Mouse (Mus musculus) induced T-regulatory cell, adult 2 months (primary cell): ENCODE data around the gene Dzank1.
A peak's percentile ranks its signal among the peaks of the same experiment; 100 is the strongest.

Source experiments
- DNase-seq: peaks from one replicate; pipeline ENCODE4 v3.0.0-alpha.2; 2012; ENCODE audit warnings: low read depth

The Dzank1 gene

DNA sequence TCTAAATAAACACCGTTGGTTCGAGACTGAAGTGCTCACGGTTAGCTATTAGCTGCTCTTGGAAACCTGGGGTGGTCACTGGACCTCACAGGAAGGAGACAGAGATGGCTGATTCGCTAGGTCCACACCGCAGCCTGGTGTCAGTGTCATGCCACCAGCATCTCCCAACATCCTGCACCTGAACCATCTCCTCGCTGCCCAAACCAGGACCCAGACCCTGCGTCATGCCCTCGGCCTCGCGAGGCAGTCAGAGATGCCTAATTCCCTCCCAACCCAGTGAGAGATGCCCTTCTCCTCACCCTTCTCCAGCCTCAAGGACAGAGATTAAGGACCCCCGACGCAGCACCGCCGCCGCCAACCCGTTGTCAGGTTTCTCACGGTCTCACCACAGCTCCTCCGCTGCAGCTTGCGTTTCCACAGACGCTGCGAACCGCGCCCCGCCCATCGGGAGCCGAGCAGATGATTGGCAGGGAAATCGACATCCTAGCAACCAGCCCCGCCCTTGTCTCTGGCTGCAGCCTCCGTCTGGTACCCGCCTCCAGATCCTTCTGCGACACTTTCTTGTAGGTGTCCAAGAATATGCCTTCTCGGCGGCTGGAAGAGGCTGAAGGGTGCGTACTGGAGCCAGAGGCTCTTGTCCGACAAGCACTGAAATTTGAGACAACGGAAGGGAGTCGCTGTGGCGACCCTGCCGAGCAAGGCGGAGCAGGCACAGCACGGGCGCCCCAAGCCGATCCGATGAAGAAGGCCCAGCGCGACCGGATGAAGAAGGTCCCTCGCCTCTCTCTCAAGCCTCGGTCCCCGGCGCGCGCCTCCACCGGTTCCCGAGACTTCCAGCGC, at the start of gene Dzank1, which contains the start of gene Polr3f:
Dzank1 (minus strand) TSS at position 434 of the 840 bp plus-strand sequence.
Polr3f (plus strand) TSS at position 738 of the 840 bp plus-strand sequence.
- peak; percentile 98 for DNase-seq

DNA sequence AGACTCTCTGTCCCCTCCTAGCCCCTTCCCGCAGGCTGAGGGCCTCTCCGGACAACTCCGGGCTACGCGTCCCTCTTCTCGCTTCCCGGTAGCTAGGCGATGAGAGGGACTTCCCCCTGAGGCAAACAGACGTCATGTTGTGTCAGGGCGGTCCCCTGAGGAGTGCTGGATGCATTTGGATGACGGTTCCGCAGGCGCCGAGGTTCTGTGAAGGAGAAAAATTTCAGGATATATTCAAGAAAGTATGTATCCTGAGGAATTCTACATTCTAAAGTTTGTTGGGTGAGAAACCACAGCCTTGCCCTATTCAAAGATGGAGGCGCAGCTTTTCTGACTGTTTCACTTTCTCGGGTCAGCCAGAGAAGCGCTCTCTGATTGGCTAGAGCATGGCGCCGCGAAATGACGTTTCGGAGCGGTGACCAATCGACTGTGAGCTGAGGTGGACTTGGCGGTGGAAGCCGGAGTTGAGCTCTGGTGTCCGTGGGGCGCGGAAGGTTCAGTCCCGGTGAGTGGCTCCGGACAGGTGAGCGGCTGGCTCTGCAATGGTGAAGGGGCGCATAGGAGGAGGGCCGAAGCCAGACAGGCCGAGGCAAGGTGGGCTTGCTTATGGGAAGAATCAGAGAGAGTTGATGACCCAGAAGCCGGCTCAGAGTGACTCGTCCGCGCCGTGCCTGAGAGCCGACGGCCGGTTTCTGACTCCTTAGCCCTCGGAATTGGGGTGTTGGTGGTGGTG, 28.8 kb upstream of the Dzank1 start, which contains the start of gene Sec23b:
Sec23b (plus strand) TSS at position 410 of the 733 bp plus-strand sequence.
- DNase-seq = peak; percentile 98

DNA sequence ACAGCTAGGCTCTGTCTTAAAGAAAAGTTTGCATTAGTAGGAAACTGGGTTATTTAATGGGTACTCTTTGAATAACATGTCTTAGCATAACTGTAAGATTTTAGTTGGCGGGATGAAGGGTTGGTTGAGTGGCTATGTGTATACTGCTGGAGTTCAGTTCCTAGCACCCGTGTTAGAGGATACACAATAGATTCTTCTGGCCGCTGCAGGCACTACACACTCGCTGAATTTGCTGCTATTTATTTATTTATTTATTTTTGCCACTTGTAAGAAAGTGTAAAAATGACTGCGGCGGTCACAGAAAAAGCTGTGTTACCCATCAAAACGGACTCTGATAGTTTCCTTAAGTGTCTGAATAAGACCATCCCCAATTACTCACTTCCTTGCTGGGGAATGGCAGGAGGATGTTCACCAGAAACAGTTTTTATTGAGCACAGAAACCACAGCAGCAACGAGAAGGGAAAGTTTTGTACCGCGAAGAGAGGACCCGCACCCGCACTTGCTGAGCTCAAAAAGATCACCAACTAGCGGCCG, 28.1 kb upstream of the Dzank1 start:
- no peak for DNase-seq

DNA sequence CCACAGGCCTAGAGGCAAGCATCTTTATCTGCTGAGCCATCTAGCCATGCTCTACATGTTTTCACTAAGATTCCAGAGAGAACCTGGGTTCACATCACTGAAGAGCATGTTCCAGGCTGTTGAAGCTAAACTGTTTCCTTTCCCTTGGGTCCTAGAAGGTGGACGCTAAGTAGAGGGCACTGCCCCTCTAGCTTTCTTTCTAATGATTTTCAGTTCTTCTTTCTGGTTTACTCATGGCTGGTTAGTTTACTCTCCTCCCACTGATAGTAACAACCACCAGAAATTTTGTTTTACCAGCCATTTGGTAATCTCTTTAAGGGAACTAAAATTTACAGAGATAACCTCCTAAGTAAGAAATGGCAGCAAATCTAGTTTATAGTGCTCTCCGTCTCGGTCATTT, 26.7 kb upstream of the Dzank1 start:
- DNase-seq = no peak

DNA sequence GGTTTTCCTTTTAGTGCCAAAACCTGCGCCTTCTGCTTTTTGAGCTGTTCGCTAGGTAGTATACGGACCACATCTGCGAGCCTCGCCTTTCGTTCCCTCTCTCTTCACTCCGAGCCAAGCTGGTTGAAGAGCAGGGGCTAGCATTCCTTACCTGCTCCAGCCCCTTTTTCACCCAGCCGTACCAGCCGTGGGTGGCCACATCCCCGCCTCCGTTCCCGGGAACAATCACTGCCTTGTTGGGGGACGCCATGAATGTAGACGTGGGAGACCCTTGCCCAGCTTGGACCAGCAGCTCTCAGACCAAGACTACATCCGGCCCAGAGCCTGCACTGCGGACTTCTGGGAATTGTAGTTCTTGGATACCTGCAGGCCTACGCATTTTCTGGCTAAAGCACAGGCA, 23.3 kb upstream of the Dzank1 start, which contains the start of gene Rbbp9:
Rbbp9 (minus strand) TSS at position 341 of the 400 bp plus-strand sequence.
- DNase-seq = peak; percentile 67

DNA sequence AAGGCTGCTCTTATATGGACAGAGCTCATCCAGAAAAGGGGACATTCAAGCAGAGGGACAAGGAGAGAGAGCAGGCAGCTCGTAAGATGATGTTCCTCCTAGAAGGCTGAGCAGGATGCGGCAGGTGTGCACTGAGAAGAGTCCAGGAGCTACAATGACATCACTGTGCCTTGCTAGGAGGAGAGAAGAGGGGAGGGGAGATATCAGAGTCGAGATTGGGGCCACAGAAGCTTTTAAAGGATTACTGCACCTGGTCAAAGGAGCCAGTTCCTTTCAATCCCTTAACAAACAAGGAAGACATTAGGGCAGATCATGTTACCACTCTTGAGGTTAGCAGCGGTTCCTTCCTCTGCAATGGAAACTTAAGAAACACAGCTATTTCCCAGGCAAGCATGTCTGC, 20.3 kb upstream of the Dzank1 start:
- DNase-seq = no peak

DNA sequence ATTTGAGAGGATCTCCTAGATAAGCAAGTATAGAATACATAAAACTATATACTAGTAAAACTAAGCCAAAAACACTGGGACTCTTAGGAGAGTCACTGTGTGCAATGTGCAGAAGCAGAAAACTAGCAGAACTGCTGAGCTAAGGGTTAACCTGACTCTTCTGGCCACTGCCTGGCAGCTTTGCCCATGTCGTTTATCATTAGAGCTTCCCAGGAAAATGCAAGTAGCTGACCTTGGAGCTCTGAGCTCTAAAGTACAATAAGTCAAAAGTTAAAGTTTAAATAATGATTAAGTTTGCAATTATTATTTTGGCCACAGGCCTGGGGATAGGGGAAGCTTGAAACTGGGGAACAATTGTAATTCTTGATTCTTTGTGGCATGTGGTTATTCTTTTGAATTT, 18.3 kb upstream of the Dzank1 start:
- no peak for DNase-seq

DNA sequence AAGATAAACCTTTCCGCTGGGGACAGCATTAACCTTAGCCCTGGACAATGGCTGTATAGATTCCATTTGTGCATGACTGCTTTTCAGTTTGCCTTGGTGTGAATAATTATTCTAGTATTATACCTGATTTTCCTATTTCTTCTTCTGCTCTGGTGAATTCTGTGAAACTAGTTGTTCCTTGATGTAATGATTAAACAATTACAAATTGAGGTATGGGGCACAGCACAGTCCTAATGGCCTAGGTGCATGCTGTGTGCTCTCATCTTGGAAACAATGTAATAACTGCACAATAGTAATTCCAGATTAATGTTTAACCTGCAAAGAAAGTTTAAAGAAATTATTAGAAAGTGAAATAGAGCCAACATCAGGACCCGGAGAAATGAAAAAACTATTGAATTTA, 17.8 kb upstream of the Dzank1 start:
- no peak for DNase-seq

DNA sequence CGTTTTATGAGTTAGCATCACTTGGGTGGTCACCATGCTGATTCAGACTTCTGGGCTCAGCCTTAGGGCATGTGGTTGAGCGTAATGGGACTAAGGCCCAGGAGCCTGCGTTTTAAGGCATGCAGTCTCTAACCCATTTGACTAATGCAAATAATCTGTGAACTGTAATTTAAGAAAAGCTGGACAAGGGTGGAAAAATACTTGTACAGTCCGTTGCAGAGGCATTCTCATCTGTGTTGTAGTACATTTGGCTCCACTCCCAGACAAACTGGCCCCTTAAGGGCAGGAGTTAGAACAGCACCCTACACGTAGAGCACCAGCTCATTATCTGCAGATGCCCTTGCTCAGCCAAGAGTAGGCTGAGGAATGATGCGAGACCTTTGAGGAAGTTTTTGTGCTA, 17.4 kb upstream of the Dzank1 start:
- no peak for DNase-seq

DNA sequence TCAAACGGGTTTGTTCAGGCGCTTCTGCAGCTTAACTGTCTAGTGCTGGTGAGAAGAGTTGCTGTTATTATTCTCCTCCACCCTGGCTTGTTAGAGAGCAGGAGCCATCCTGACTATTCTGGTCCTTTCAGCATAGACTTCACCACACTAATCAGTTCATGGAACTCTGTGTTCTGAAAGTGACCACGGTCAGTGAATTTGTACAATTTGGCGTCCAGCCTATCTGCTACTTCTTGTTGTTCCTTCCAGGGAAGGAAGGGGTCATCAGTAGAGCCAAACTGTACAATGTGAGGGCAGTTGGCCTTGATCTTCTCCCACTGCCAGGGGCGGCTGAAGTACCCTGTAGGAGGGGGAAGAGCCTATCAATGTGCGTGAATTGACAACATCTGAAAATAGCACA, 16.5 kb upstream of the Dzank1 start:
- no peak for DNase-seq

DNA sequence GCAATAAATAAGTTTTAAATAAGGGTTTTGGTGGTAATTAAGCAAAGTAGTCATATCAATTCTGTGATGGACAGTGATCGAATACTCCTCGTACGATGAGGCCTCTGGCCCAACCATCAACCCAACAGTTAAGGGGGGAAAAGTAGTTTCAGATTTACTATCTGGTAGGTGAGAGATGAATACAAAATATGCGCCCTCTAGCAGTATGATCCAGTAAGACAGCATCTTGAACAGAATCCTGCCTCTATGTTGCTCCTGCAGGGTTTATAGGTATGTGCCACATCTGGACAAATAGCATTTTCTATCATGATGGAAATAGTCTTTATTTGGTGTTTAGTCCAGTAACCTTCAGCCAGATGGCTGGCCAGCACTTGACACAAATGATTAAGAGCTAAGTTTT, 14.0 kb upstream of the Dzank1 start:
- DNase-seq = peak; percentile 48

DNA sequence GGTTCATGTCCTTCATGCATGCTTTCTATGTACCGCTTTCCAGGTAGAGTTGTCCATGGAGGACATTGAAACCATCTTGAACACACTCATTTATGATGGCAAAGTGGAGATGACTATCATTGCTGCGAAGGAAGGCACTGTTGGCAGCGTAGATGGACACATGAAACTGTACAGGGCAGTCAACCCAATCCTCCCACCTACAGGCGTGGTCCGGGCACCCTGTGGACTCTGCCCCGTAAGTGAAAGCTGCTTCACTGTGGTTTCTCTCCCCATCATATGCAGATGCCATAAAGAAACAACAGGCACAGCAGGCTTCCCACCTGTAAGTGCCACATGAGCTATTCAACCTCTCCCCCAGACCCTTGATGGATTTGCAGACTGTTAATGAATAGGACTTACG, 9.9 kb upstream of the Dzank1 start:
- DNase-seq = no peak

DNA sequence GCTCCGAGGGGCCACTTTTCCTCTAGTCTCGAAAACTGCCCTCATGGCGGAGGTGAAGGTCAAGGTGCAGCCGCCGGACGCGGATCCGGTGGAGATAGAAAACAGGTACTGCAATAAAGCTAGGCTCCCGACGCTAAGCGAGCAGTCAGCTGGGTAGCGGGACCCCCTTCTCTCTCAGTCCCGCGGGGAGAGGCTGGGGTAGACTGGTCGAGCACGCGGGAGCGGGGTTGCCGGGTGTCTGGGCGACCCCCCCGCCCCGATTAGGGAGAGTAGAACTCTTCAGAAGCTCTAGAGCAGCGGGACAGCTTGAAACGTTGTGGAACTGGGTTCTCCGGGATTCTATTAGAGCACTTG, 584 bp upstream of the Dzank1 start:
- DNase-seq = no peak

DNA sequence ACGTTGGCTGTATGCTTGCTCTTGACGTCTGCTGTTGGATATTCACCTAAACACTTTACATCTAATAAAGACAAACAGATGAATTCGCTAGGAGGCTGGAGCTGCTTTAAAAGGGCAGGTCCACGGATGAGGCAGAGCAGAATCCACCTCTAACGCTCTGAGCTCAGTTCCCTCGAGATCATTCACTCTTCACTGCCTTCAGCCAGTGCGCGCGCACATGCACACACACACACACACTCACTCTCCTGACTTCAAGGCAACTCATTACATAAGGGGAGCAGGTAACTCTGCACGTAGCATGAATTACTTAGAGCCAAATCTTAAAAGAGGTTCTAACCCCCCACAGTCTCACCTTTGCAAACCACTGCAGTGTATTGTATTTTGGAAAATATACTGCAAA, 1.4 kb downstream of the Dzank1 start:
- DNase-seq = peak; percentile 14

DNA sequence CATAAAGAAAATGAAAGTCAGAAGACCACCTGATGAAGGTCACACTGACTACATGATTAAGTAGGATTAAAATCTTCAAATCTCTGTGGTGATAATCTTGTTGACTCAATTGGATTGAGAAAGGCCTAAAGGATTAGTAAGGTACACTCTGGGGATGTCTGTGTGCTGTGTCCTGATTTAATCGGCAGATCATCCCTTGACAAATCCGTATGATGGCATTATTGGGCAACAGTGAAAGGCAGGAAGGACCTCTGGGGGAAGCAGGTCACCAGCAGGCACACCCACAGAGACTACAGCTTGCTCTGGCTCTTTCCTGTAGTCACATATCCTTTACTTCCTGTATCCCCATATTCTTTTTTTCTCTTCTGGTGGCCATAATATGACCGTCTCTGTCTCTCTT, 7.4 kb downstream of the Dzank1 start:
- no peak for DNase-seq

DNA sequence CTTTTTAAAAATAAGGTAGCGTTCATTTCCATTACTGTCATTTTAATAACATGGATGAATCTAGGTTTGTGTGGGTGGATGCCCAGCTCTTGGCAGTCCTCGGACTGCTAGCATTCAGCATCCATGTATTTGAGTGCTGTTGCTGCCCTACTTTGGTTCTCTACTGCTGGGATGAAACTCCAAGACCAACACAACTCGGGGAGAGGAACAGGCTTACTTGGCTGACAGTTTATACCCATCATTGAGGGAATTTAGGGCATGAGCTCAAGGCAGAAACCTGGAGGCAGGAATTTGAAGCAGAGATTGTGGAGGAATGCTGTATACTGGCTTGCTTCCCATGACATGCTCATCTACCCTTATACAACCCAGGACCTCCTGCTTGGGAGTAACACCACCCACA, 12.6 kb downstream of the Dzank1 start:
- DNase-seq = no peak

DNA sequence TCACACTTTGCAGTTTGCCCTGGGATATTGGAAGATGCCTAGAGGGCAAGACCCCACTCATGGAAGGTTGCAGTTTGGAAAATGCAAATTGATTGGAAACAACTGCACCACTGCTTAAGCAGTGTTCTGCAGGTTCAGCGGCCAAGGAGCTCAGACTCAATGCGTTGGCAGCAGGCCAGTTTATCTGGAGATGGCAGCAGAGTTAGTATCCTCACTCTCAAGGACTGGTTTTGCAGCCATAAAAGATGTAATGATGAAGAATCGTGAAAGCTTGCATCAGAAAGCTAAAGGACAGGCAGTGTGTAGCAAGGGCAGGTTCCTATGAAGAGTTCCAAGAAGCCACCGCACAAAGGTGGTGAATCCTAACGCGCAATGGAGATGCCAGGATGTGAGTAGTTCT, 25.1 kb downstream of the Dzank1 start:
- DNase-seq = no peak

DNA sequence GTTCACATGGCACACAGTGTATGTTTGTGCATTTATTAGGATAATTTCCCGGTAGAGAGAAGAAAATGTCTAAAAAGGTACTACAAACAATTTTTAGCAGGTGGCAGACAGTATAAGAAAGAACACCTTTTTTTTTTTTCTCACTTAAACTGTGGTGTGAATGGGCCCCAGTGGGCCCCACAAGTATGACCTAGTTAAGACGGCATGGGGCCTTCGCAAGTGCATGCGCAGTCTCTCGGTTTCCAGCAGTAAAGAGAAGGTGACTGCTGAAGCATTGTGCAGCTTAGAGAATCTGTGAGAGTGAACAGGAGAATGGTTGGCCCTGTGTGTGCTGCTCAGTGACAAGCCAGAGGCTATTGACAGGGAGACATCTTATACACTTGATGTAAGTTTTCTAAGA, 37.9 kb downstream of the Dzank1 start:
- DNase-seq = no peak

DNA sequence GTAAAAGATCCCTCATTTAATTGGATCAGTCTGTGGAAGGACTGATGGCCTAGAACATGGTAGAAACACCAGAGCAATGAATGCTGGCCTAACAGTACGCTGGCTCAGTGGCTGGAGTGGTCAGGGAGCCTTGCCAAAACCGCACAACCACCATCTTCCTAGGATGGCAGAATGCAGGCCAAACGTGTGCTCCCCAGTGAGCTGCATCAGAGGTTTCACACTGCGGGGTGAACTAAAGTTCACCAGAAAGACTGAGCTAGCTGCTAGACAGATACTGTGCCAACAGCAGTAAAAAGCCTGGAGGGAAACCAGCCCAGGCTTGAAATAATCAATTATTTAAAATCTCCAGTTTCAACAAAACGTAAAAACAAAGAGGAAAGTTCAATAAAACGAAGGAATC, 39.7 kb downstream of the Dzank1 start:
- no peak for DNase-seq

DNA sequence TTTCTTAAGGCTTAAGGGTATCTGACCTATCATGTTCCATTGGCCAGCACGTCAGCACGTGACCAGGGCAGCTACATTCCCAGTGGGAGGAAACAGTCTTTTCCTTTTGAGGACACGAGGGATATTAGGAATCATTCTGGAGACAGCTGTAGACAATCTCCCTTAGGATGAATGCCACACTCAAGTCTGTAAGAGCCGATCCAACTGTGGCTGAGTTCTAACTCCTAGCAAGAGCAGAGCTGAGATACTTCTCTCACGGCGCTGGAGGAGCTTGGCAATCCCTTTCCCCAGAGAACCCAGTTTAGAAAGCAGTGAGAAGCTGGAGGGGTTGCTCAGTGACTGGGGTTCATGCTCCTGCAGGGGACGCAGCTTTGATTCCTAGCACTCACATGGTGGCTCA, 41.8 kb downstream of the Dzank1 start:
- DNase-seq = no peak

DNA sequence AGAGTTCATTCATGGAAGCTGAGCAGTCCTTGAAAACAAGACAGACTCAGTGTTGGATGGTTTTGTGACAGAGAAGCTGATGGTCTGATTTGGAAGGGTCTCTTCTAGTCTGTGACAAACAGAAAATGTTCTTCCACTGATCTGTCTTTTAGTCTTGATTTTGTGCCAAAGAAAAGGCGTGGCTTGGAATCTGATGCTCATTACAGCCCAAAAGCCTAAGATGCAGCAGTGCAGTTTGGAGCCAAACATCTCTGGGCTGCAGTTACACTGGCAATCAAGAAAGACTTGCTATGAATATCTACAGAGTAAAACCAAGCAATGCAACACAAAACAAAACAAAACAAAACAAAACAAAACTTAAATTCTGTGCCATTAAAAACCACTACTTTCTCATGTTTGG, 43.1 kb downstream of the Dzank1 start:
- DNase-seq = no peak

DNA sequence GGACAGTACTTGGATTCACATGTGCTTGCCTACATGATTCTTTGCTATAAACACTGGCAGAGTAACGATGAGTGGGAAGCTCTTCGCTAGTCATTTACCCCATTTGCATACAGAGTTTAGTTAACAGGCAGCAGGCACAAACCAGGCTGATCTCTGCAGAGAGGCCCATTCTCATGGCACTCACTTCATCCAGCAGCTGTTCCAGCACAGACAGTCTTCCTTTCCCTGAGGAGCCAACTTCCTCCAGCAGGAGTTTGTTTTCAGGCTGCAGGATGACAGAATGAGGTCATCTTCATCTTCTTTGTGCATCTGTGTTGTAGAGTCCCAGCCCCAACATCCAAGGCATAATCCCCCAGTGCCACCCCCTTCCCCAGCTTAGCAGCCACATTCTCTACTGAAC, 47.8 kb downstream of the Dzank1 start:
- DNase-seq = no peak

DNA sequence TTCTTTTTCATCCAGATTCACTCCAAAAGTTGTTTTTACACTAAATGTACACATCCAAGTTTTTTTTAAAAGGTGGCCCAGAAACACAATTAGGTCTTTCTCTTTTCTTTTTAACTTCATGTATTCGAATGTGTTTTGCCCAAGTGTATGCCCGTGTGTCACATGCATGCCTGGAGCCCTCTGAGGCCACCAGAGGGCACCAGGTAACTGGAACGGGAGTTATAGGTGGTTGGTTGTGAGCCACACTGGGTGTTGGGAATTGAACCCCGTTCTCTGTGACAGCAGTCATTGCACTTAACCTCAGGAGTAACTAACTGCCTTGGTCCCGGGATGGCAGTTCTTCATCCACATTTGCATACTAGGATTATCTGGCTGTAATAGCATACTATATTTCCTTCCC, 60.0 kb downstream of the Dzank1 start:
- DNase-seq = peak; percentile 29
